Mouse (Mus musculus) forebrain, embryonic 15.5 days (tissue): ENCODE data around the gene Fbln2. TPM values are rescaled to one million over a fixed set of nuclear protein-coding genes. Genes with fewer than 3 reads are reported as not detected.

Experiments used
- ATAC-seq: fragments of 200-750 bp; cut with Nextera tagmentation; replicated peaks from 2 replicates; pipeline ENCODE4 v1.8.0; 2017; ENCODE audit warnings: mild to moderate bottlenecking, moderate TSS enrichment, moderate library complexity
- H3K27ac ChIP-seq: fragments of 300-500 bp; sonication (generic); replicated peaks from 2 replicates; pipeline ENCODE4 v1.5.1; 2015; ENCODE audit warnings: mild to moderate bottlenecking, inconsistent platforms
- H3K27me3 ChIP-seq: fragments of 300-500 bp; sonication (generic); 2 replicates; pipeline ENCODE4 v1.6.1; 2015; ENCODE audit warnings: inconsistent platforms
- H3K36me3 ChIP-seq: fragments of 300-500 bp; sonication (generic); 2 replicates; pipeline ENCODE4 v1.6.1; 2015; ENCODE audit warnings: mild to moderate bottlenecking, inconsistent platforms
- H3K4me1 ChIP-seq: fragments of 300-500 bp; sonication (generic); 2 replicates; pipeline ENCODE4 v1.6.1; 2015; ENCODE audit warnings: inconsistent platforms
- H3K4me2 ChIP-seq: fragments of 300-500 bp; sonication (generic); replicated peaks from 2 replicates; pipeline ENCODE4 v1.6.1; 2015; ENCODE audit warnings: mild to moderate bottlenecking, inconsistent platforms
- H3K4me3 ChIP-seq: fragments of 300-500 bp; sonication (generic); 2 replicates; pipeline ENCODE4 v1.5.1; 2015; ENCODE audit warnings: mild to moderate bottlenecking, inconsistent platforms
- H3K9ac ChIP-seq: fragments of 300-500 bp; sonication (generic); replicated peaks from 2 replicates; pipeline ENCODE4 v1.6.1; 2015; ENCODE audit warnings: mild to moderate bottlenecking, inconsistent platforms
- H3K9me3 ChIP-seq: fragments of 300-500 bp; sonication (generic); 2 replicates; pipeline ENCODE4 v1.6.1; 2016; ENCODE audit warnings: inconsistent platforms
- WGBS: fragments of 180-500 bp; shearing (Covaris S2); methylation state at CpG from one replicate; pipeline ENCODE4 v1.1.7; 2015; ENCODE audit warnings: mixed read lengths; 5-methylcytosine and 5-hydroxymethylcytosine counted together
- polyA plus RNA-seq: library from polyadenylated mRNA; unstranded; fragments of >200 nt; fragmentation: Nextera tagmentation; extraction: Ambion mirVana; gene quantifications from 2 replicates; pipeline ENCODE4 v1.2.1, GENCODE M21; 2015

Gene Fbln2
- polyA plus RNA-seq, 1 experiment from 2014 or later, result 10.0 TPM

DNA sequence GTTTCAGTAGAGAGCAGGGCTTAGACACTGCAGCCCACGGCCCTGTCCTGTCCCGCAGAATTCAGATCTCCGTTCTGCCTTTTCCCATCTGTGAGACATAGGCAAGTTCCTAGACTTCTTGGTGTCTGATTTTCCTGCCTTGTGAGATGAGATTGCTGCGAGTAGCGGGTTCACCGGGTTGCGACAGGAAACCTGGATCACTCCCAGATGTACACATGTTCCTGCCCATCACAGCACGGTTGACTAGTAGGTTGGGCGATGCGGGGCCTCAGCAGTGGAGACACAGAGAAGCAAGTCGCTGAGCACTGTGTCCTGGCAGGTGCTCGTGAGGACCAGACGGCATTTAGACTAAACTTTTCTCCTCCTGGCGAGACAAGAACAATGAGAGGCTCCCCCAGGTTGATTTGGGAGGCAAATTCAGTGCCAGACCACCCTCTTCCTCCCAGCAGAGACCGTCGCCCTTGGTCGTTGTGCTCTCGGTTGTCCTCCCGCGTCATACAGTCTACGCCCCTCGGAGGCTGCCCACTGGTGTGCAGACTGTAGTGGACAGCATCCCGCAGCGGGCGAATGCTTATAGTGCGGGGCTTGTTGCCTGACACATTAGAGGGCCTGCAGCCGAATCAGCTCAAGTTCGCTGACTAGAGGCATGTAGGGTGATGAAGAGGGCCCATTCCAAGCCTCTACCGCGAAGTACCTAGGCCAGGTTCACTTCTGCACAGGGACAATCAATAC lies 73.7 kb downstream of the Fbln2 start:
- peaks cover 44% of the 10 kb centered on the region for H3K4me1 ChIP-seq
- H3K27ac ChIP-seq, result peak overlapping the region; percentile 85; the same call in 1 of the 2 replicates
- peak; percentile 2 for ATAC-seq
- H3K9ac ChIP-seq, result peak overlapping the region; percentile 46; the same call in 1 of the 2 replicates
- WGBS, result 31% methylated on average over 30 of the region's 30 CpGs
- peak overlapping the region; percentile 35 for H3K4me3 ChIP-seq
- no peaks in the 10 kb centered on the region for H3K9me3 ChIP-seq
- no peaks in the 10 kb centered on the region for H3K27me3 ChIP-seq
- peak overlapping the region; percentile 67 for H3K4me2 ChIP-seq
- H3K36me3 ChIP-seq, result no peaks in the 10 kb centered on the region

DNA sequence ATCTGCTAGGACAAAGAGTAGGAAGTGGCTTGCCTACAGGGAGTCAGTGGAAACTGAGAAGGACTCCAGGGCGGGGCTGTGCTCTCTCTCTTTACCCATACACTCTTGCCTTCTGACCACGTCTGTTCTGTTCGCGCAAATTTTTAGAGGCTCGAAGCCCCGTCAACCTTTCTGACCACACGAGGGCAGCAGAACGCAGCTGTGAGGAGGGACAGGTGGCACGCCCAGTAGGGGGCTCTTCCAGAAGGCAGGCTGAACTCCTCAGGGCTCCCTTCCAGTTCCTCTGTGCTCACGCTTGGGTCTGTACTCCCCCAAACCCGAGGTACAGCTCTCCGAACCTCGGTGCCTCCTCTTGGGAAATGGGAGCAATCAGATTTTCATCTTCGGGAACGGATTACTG lies 74.4 kb downstream of the Fbln2 start:
- no peaks in the 10 kb centered on the region for H3K27me3 ChIP-seq
- H3K9me3 ChIP-seq, result no peaks in the 10 kb centered on the region
- no peak overlapping the region for H3K4me3 ChIP-seq
- peaks cover 44% of the 10 kb centered on the region for H3K4me1 ChIP-seq
- WGBS, result 3% methylated on average over 15 of the region's 15 CpGs
- H3K27ac ChIP-seq, result peak overlapping the region; percentile 50
- 0 out of 2 replicates have a peak overlapping the region, but pooled peaks have one; percentile 15 for H3K4me2 ChIP-seq
- H3K36me3 ChIP-seq, result no peaks in the 10 kb centered on the region
- peak; percentile 27; the same call in 1 of the 2 replicates for ATAC-seq
- peak overlapping the region; percentile 22; the same call in 1 of the 2 replicates for H3K9ac ChIP-seq

DNA sequence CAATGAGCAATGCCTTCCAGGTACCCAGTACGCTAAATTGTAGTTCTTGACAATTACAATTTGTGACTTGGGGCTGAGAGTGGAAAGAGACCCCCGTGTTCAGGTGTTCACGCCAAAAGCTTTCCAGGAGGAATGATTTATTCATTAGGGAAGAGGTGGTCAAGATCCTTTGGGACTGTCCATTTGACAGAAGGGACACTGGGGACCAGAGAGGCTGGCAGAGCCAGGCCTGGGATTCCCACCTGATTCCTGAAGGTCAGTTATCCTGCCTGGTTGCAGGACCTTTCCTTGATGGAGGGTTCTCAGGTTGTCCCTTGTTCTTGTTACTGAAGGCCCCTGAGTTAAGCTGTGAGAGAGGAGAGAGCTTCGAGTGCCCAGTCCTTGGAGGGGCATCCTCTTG lies 74.9 kb downstream of the Fbln2 start:
- no peak overlapping the region for H3K4me3 ChIP-seq
- H3K27me3 ChIP-seq, result no peaks in the 10 kb centered on the region
- peak overlapping the region; percentile 50 for H3K27ac ChIP-seq
- WGBS, result 56% methylated on average over 4 of the region's 4 CpGs
- H3K9me3 ChIP-seq, result no peaks in the 10 kb centered on the region
- no peak overlapping the region for H3K4me2 ChIP-seq
- ATAC-seq, result no peak
- peak overlapping the region; percentile 22; the same call in 1 of the 2 replicates for H3K9ac ChIP-seq
- no peaks in the 10 kb centered on the region for H3K36me3 ChIP-seq
- peaks cover 44% of the 10 kb centered on the region for H3K4me1 ChIP-seq

DNA sequence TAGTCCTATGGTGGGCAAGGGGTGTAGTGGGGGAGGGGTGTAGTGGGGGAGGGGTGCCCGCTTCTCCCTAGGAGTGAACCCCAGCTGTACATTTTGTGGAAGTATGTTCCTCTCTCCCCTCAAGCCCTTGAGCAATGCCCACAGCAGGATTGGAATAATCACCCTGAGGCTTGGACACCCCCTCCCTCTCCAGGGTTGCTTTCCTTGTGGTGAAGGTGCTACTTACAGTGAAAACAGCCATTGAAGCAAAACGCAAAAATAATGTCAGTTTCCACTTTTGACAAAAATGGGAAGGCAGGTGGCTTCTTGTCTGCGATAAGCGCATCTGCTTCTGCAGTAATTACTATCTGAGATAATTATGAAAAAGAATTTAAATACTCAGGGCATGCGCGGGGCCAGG lies 75.4 kb downstream of the Fbln2 start:
- Histone ChIP-seq H3K36me3 (no peaks in the 10 kb centered on the region), H3K9me3 (no peaks in the 10 kb centered on the region)

DNA sequence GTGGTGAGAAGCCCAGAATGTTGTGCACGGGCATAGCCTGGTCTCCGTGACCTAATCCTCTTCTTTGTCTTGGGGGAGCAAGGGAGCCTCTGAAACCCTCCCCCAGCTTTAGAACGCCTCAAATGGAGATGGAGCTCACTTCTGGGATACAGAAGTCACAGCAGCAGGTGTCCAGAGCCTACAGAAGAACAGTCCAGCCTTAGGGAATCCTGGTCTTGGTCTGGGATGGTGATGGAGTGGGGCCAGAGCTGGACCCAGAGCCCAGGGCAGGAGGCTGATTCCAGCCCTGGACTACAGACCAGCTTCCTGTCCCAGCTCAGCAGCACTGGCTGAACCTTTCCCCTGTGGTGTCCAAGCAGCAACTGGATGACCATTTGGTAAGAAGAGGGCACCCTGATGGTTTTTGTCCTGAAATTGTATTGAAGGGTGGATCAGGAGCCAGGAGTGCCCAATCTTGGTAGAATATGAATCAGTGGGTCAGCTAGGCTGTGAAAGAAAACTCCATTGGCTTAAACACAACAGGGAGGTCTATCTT lies 76.1 kb downstream of the Fbln2 start:
- WGBS, result 52% methylated on average over 3 of the region's 3 CpGs
- H3K9me3 ChIP-seq, result no peaks in the 10 kb centered on the region
- H3K27me3 ChIP-seq, result no peaks in the 10 kb centered on the region
- no peak for ATAC-seq
- H3K27ac ChIP-seq, result peak overlapping the region; percentile 50
- H3K4me3 ChIP-seq, result no peak overlapping the region
- H3K36me3 ChIP-seq, result no peaks in the 10 kb centered on the region
- H3K4me1 ChIP-seq, result peaks cover 44% of the 10 kb centered on the region
- no peak overlapping the region for H3K4me2 ChIP-seq
- H3K9ac ChIP-seq, result no peak overlapping the region

More for the DNA sequence above, 75.4 kb downstream of the Fbln2 start:
- Histone ChIP-seq H3K27ac (peak overlapping the region; percentile 50), H3K27me3 (no peaks in the 10 kb centered on the region), H3K9ac (no peak overlapping the region), H3K4me2 (no peak overlapping the region), H3K4me3 (no peak overlapping the region), H3K4me1 (peaks cover 44% of the 10 kb centered on the region)
- 61% methylated on average over 6 of the region's 6 CpGs for WGBS
- no peak for ATAC-seq

DNA sequence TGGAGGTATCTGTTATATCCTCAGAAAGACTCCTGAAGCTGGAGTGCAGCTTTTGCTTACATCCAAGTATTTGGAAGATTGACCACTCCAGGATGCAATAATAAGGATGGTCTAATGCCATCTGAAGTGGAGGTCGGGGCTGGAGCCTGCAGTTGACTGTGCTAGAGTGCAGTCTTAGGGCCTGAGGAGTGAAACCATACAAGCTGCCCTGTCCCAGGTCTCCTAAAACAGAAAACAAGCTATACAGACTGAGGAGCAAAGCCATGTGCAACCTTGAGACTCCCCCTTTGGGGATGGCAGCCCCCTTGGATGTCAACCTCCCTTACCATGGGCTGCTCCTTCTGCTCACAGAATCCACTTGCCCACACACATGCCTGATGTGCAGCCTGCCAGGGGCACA lies 76.7 kb downstream of the Fbln2 start:
- 89% methylated on average over 1 of the region's 1 CpGs for WGBS
- no peak overlapping the region for H3K4me3 ChIP-seq
- no peak for ATAC-seq
- no peak overlapping the region for H3K27ac ChIP-seq
- H3K9ac ChIP-seq, result no peak overlapping the region
- H3K27me3 ChIP-seq, result no peaks in the 10 kb centered on the region
- H3K9me3 ChIP-seq, result no peaks in the 10 kb centered on the region
- H3K4me2 ChIP-seq, result no peak overlapping the region
- peaks cover 44% of the 10 kb centered on the region for H3K4me1 ChIP-seq
- no peaks in the 10 kb centered on the region for H3K36me3 ChIP-seq

DNA sequence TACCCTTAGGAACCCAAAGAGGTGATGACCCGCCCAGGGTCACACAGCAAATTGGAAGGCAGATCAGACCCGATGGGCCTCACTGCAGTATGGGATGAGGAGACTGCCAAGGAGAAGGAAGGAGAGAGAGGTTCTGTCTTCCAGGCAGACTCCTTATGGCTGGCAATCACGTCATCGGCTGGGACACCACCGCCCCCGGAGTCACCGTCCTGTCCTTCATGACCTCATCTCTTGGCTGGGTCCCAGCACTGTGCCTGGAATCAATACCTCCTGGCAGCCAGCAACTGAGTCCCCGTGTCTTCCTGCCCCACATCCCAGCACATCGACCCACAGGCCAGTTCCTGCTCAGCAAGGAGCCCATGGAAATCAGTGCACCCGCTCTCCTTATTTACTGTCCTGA lies 78.7 kb downstream of the Fbln2 start:
- H3K9me3 ChIP-seq, result no peaks in the 10 kb centered on the region
- no peak overlapping the region for H3K27ac ChIP-seq
- H3K27me3 ChIP-seq, result no peaks in the 10 kb centered on the region
- H3K9ac ChIP-seq, result no peak overlapping the region
- H3K4me3 ChIP-seq, result no peak overlapping the region
- H3K36me3 ChIP-seq, result no peaks in the 10 kb centered on the region
- ATAC-seq, result no peak
- peaks cover 25% of the 10 kb centered on the region for H3K4me1 ChIP-seq
- 70% methylated on average over 10 of the region's 10 CpGs for WGBS
- H3K4me2 ChIP-seq, result no peak overlapping the region

DNA sequence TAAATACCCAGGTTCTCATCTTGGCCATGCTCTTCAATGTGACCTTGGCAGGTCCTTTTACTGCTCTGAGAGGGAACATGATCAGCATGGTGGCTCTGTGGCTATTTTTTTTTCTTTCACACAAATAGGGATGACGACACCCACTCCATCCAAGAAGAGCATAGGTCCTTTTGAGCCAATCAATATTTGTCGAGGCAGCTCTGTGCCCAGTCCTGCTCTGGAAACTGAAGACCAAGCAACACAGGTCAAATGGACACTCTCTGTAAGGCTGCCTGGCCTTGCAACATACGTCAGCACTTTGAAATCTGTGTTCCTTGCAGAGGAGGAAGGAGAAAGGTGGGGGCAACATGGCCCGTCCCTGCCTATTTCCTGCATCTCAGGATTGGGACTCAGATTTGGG lies 83.2 kb downstream of the Fbln2 start:
- Histone ChIP-seq H3K9ac (no peak overlapping the region), H3K27me3 (no peaks in the 10 kb centered on the region), H3K27ac (no peak overlapping the region), H3K4me3 (no peak overlapping the region), H3K4me1 (peaks cover 9% of the 10 kb centered on the region), H3K36me3 (no peaks in the 10 kb centered on the region), H3K4me2 (no peak overlapping the region), H3K9me3 (no peaks in the 10 kb centered on the region)
- ATAC-seq, result no peak
- 80% methylated on average over 4 of the region's 4 CpGs for WGBS

DNA sequence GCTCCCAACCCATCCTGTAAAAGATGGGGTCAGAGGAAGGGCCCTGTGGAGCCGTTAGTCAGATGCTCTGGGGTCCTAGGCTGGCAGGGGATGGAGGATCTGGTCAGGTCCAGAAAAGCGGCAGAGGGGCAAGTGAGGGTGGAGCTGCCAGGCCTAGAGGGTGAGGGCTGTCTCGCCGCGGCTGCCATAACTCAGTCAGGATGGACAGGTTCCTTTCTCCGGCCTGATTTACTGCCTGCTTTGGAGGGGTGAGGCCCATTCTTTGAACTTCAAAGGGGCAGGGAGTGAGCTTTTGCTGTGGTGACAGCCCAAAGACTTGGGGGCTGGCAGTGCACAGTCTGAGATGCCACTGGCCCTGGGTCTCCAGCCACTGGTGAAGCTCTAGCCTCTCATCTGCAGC lies 86.6 kb downstream of the Fbln2 start:
- ATAC-seq, result no peak
- Histone ChIP-seq H3K4me1 (peaks cover 35% of the 10 kb centered on the region), H3K4me2 (no peak overlapping the region), H3K27me3 (no peaks in the 10 kb centered on the region), H3K9ac (no peak overlapping the region), H3K4me3 (no peak overlapping the region), H3K27ac (no peak overlapping the region), H3K36me3 (no peaks in the 10 kb centered on the region), H3K9me3 (no peaks in the 10 kb centered on the region)
- 35% methylated on average over 6 of the region's 6 CpGs for WGBS

DNA sequence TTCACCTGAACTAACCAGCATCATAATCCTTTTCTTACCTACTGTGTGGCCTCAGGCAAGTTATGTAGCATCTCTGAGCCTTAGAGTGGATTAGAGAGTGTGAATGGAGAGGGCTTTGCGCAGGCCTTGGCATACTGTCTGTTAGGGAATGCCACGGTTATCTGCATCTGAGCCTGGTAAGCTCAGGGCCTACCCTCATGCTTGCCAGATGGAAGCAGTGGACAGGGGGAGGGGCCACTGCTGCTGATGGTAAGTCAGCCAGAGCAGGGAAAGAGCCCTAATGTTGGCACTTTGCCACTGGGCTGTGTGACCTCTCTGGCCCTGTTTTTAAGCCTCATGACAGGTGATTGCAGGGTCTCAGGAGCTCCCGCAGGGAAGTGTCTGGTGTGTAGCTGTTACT lies 87.8 kb downstream of the Fbln2 start:
- Histone ChIP-seq H3K36me3 (no peaks in the 10 kb centered on the region), H3K9me3 (no peaks in the 10 kb centered on the region), H3K4me3 (no peak overlapping the region), H3K27ac (peak overlapping the region; percentile 92), H3K4me2 (no peak overlapping the region), H3K9ac (no peak overlapping the region), H3K27me3 (no peaks in the 10 kb centered on the region), H3K4me1 (peaks cover 35% of the 10 kb centered on the region)
- no peak for ATAC-seq
- 42% methylated on average over 3 of the region's 3 CpGs for WGBS

DNA sequence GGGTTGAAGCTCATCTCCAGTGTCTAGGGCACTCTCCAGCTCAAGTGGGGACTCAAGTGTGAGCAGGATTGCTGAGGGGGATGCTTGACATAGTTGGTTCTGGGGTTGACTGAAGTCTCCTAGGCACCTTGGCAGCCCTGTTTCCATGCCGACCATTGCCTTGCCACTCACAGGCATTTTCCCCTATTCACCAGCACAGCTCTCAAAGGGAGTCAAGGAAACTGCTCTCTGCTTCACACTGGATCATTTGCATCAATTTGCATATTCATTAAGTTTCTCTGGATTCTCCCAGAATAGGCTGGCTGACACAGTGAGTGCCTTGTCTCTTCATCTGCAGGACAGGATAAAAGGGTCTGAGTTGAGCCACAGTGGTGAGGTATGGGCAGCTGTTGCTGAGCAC lies 89.6 kb downstream of the Fbln2 start:
- H3K27me3 ChIP-seq, result no peaks in the 10 kb centered on the region
- no peak overlapping the region for H3K4me3 ChIP-seq
- H3K4me2 ChIP-seq, result no peak overlapping the region; the same call in 1 of the 2 replicates
- no peaks in the 10 kb centered on the region for H3K9me3 ChIP-seq
- H3K9ac ChIP-seq, result no peak overlapping the region
- no peaks in the 10 kb centered on the region for H3K36me3 ChIP-seq
- peak overlapping the region; percentile 92 for H3K27ac ChIP-seq
- WGBS, result 3% methylated on average over 1 of the region's 1 CpGs
- H3K4me1 ChIP-seq, result peaks cover 35% of the 10 kb centered on the region
- peak; percentile 92 for ATAC-seq

DNA sequence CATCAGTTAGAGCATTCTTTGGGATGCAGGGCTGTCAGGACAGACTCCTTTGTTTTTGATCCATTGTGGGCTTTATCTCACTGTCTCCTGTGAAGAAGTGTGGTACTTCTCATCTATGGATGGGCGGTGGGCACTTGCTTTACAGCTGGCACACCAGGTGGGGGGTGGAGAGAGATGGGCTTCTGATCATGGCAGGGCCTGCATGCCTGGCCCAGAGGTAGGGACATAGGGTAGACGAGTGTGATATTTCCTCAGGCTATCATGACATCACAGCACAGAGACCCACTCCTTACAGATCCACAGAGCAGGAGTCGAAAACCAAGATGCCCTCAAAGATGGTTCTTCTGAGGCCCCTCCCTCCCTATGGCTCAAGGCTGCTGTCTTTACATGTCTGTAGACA lies 90.1 kb downstream of the Fbln2 start:
- peak; percentile 53 for ATAC-seq
- no peaks in the 10 kb centered on the region for H3K9me3 ChIP-seq
- H3K4me1 ChIP-seq, result peaks cover 36% of the 10 kb centered on the region
- no peak overlapping the region for H3K4me3 ChIP-seq
- no peak overlapping the region; the same call in 1 of the 2 replicates for H3K4me2 ChIP-seq
- no peaks in the 10 kb centered on the region for H3K36me3 ChIP-seq
- WGBS, result 30% methylated on average over 3 of the region's 3 CpGs
- no peak overlapping the region for H3K9ac ChIP-seq
- peak overlapping the region; percentile 92 for H3K27ac ChIP-seq
- no peaks in the 10 kb centered on the region for H3K27me3 ChIP-seq
